Mouse (Mus musculus) layer of hippocampus, postnatal 25 days (tissue): ENCODE results near the gene Lcp1. TPM values are rescaled to one million over a fixed set of nuclear protein-coding genes. Genes with fewer than 3 reads are reported as not detected.

Source experiments
- DNase-seq, 2 experiments: peaks; one replicate each; pipeline ENCODE4 v3.0.0; 2022; ENCODE audit warnings: mixed read lengths in 2 of 2, low spot score in 1 of 2; ENCODE audit errors: extremely low spot score in 1 of 2
- total RNA-seq, 2 experiments: library from RNA; stranded (reverse); gene quantifications; 2 replicates each; pipeline ENCODE4 v1.2.3; 2021

The Lcp1 gene
- total RNA-seq, 2 experiments from 2014 or later: 7.8 to 8.8 TPM

DNA sequence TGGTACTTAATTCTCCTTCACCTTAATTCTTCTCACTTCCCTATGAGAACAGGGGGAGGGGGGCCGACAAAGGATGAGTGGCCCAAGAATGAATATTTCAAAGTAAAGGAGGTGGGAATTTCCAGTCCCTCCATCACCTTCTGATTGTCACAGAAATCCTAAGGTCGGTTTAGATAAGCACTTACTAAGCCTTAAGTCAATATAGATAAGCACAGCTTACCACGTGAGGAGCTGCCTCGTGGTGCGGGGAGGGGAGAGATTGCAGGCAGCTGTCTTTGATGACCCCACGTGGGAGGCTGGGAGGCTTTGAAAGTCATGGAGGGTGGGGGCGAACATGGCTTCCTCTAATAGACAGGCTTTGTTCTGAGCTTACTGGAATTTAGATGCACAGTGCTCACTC, 66.8 kb downstream of the Lcp1 start:
- no peak for DNase-seq

GRCm38 (mm10) chr14:75205363-75206051, 74.6 kb downstream of the Lcp1 start:
- DNase-seq: no peak

DNA sequence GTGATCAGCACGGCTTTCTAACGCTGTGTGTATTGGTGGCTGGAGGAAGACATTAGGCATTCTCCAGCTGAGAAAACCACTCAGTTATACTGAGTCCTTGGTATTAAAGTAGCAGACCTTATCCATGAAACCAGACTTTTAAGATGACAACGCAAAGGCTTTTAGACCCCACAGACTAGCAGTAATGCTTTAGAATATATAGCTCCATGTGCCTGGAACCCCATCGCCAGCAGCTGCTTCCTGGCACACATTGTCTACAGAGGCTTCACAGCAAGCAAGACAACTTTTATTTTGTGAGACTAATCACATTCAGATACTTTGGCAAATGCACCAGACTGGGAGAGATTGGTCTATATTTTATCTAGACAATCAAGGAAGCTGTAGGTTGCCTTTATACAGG, 75.4 kb downstream of the Lcp1 start:
- DNase-seq: no peak

GRCm38 (mm10) chr14:75208572-75209151, 77.8 kb downstream of the Lcp1 start:
- no peak for DNase-seq

- no peak for DNase-seq
Observed at GRCm38 (mm10) chr14:75213752-75214151, 82.9 kb downstream of the Lcp1 start.

GRCm38 (mm10) chr14:75218843-75219242, 87.9 kb downstream of the Lcp1 start:
- no peak for DNase-seq

DNA sequence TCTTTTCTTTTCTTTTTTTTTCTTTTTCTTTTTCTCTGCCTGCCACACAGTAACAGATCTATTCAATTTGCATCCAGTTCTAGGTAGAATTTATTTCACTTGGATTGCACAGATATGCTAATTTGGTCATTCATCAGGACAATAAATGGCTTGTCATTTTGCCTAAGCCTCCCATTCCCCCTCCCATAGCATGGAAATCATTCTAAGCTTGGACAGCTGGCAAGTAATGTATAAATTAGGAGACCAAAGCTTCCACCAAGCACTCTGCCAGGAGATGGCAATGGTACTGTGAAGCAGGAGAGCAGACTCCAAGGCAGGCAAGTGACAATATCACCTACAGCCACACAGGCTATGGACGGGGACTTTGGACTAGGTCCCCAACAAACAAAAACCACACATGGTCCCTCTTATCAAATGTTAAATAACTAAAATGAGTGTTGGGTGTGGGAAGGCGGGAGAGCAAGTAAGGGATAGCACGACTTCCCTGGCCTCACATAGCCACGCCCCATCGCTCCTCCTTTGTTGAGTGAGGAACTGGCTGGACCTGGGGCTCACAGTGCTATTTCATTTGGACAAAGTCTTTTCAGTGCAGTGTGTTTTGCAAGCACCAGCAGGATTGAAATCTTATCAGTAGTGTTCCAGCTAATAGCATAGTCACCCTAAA, 88.5 kb downstream of the Lcp1 start:
- no peak for DNase-seq

DNA sequence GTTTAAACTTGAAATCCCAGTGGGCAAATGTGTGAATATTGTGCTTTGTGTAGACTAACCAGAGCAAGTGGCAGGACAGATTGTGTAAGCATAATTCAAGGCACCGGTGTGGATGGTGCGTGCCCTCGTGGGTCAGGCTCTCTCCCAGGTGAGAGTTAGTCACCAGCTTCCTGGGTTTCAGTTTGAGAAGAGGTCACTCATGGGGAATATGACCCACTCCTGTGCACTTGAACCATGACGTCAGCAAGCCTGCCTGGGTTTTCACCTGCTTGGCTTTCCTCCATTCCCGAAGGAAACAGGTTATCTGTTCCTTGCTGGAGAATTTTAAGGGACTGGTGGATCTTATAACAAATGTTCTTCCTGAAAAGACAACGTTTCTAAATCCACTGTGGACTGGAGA, 91.5 kb downstream of the Lcp1 start:
- DNase-seq: no peak

- DNase-seq: no peak
Observed at GRCm38 (mm10) chr14:75227453-75228084, 96.7 kb downstream of the Lcp1 start.

GRCm38 (mm10) chr14:75229834-75230233, 98.9 kb downstream of the Lcp1 start:
- peak in 1 of 2 experiments; percentile 14 for DNase-seq

DNA sequence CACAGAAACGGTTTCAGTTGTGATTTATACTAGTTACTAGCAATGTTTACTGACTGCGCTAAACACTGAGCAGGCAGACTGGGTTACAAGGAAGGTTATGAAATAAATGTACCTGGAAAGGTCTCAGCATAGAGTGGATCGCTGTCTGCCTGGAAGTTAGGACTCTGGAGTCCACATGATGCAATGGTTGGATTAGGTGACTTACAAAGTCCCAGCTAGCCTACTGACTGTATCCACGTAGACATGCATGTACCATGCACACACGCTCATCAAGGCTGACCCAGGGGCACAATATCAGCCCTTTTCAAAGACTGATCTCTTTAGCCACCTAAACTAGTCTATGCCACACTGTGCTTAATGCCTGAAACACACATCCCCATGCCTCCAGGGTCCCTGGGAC, 102.2 kb downstream of the Lcp1 start:
- DNase-seq: no peak

DNA sequence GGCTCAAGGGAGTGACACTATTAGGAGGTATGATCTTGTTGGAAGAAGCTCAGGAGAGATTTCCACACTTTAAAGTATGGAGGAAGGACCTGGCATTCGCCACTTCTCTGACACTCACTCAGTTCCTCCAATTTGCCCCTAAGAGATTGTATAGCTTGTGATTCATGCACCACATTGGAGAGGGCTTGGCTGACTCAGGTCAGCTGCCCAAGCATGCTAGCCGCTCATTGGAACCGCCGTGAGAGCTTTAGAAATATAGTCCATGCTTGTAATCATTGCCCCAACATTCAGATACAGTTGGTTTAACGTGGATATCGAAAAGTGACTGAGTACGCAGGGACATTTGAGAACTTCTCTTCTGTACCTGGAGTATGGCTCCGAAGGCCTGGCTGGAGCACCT, 104.7 kb downstream of the Lcp1 start:
- DNase-seq: no peak

GRCm38 (mm10) chr14:75235955-75236635, 105.2 kb downstream of the Lcp1 start:
- DNase-seq: peak; percentile 15 to 20

DNA sequence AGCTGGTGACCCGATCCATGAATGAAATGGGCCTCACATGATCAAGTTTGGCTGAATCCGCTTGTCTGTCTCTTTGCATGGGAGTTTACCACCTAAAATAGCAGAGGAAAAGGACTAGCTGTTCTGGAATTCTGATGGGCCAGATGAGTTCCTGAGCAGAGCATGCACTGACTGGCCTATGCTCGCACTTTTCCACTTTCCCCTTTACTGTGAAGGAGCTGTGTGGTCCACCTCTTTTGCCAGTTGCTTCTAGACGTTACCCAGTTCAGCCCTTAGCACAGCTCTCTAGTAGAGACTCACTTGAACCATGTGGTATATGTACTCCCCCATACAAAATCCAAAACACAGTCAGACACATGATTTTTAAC, 105.7 kb downstream of the Lcp1 start:
- no peak for DNase-seq

- DNase-seq: no peak
Observed at GRCm38 (mm10) chr14:75237096-75237495, 106.2 kb downstream of the Lcp1 start.

DNA sequence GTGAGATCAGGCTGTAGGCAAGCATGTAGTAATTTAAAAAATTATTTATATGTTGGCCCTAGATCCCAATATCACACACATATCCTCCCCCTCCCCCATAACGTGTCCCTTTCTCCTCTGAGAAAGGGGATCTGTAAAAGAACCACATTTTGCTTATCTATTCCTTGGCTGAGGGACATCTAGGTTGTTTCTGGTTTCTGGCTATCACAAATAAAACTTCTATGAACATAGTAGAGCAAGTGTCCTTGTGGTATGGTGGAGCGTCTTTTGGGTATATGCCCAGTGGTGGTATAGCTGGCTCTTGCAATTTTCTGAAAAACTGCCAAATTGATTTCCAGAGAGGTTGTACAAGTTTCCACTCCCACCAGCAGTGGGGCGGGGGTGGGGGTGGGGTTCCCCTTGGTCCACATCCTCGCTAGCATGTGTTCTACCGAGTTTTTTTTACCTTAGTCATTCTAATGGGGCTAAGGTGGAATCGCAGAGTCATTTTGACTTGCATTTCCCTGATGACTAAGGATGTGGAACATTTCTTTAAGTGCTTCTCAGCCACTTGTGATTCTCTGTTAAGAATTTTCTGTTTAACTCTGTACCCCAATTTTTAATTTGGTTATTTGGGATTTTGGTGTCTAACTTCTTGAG, 107.3 kb downstream of the Lcp1 start:
- no peak for DNase-seq

DNA sequence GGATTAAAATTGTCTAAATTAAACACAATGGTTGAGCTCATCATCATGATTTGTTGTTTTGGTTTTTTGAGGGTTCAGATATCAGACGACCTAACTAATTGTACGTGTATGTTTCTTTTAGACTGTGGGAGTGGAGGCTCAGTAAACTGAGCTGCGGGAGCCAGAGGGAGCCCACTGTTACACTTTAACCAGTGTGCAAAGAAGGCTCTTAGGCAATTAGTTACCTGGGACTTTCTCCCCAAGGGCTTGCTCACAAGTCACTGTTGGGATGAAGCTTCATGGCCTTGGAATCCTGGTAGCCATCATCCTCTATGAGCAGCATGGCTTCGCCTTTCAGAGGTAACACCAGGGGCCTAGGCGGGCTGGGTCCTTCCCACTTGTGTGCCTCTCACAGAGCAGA, 111.2 kb downstream of the Lcp1 start, which contains the start of gene Cpb2:
TSS of gene Cpb2 (plus strand) at position 201 of the 400 bp plus-strand sequence.
- no peak for DNase-seq

DNA sequence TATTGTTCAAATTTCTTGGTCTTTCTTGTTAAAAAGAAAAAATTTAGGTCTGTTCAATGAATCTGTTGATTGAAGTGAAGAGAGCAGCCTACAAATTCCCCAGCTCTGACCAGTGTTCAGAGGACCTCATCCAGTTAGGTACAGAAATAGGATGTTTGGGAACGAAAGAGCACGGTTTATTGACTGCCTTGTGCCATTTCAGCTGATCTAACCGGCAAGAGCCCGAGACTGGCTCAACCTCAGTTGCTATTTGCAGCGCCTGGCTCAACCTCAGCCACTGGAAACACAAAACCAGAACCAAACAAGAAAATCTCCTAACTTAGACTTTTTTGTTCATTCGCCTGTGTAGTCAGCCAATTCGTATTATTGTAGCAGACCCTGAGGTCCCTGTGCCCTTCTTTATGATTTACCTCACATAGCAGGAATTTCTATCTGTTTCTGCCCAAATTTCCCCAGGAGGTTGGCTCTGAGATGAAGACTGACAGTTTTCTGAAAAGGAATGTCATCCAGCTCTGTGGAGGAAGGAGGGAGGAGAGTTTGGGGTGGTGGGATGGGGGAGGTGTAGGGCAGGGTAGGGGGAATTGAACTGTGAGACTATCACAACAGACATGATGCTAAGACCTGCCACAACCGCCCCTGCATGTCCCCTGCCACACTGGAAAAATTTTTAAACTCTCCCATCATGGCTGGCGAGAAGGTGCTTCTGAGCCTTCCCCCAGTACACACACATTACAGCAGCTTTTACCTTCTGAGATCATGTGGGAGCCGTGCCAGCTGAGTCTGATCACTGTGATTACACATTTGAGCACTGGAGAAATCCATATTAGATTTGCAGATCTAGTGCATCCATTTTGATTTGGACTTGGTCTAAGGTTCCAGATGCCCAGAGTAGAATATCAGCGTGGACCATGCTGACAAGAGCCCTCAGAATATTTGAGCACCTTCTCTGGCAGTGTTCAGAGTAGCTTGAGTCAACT, 115.4 kb downstream of the Lcp1 start:
- no peak for DNase-seq

GRCm38 (mm10) chr14:75250432-75250831, 119.5 kb downstream of the Lcp1 start:
- no peak for DNase-seq
